Mouse (Mus musculus) forebrain, embryonic 14.5 days (tissue): Measurements from ENCODE around the gene Cfap65. TPM values are rescaled to one million over a fixed set of nuclear protein-coding genes. Genes with fewer than 3 reads are reported as not detected.

Experiments used
- ATAC-seq: fragments of 200-750 bp; cut with Nextera tagmentation; 2 replicates; pipeline ENCODE4 v1.8.0; 2017; ENCODE audit warnings: mild to moderate bottlenecking, moderate library complexity
- DNase-seq: peaks from one replicate; pipeline ENCODE4 v3.0.0-alpha.2; 2015; ENCODE audit warnings: low spot score
- H3K27ac ChIP-seq: fragments of 300-500 bp; sonication (generic); 2 replicates; pipeline ENCODE4 v1.5.1; 2014; ENCODE audit warnings: low read depth, mild to moderate bottlenecking, control low read depth, low read length, moderate library complexity
- H3K27me3 ChIP-seq: fragments of 300-500 bp; sonication (generic); replicated peaks from 2 replicates; pipeline ENCODE4 v1.6.1; 2014; ENCODE audit warnings: low read length, control low read depth, mixed read lengths; ENCODE audit not compliant: control insufficient read depth, insufficient read depth
- H3K36me3 ChIP-seq: fragments of 300-500 bp; sonication (generic); 2 replicates; pipeline ENCODE4 v1.6.1; 2014; ENCODE audit warnings: low read length, control low read depth; ENCODE audit not compliant: control insufficient read depth, insufficient read depth
- H3K4me1 ChIP-seq: fragments of 300-500 bp; sonication (generic); 2 replicates; pipeline ENCODE4 v1.6.1; 2014; ENCODE audit warnings: antibody characterized with exemption, low read length, control low read depth; ENCODE audit not compliant: control insufficient read depth, insufficient read depth
- H3K4me2 ChIP-seq: fragments of 300-500 bp; sonication (generic); 2 replicates; pipeline ENCODE4 v1.6.1; 2014; ENCODE audit warnings: mild to moderate bottlenecking, control low read depth, low read length
- H3K4me3 ChIP-seq: fragments of 300-500 bp; sonication (generic); 2 replicates; pipeline ENCODE4 v1.5.1; 2014; ENCODE audit warnings: low read depth, low read length, control low read depth
- H3K9ac ChIP-seq: fragments of 300-500 bp; sonication (generic); 2 replicates; pipeline ENCODE4 v1.6.1; 2014; ENCODE audit warnings: mild to moderate bottlenecking, low read length, control low read depth, moderate library complexity
- H3K9me3 ChIP-seq: fragments of 300-500 bp; sonication (generic); replicated peaks from 2 replicates; pipeline ENCODE4 v1.6.1; 2016; ENCODE audit warnings: low read length, control low read depth, mixed read lengths; ENCODE audit not compliant: control insufficient read depth
- WGBS: fragments of 180-500 bp; shearing (Covaris S2); extraction: QIAGEN DNeasy Blood & Tissue Kit; methylation state at CpG from one replicate; pipeline ENCODE4 v1.1.7; 2014; 5-methylcytosine and 5-hydroxymethylcytosine counted together
- polyA plus RNA-seq: library from polyadenylated mRNA; unstranded; fragments of >200 nt; fragmentation: Nextera tagmentation; extraction: Ambion mirVana; gene quantifications from 2 replicates; pipeline ENCODE4 v1.2.1, GENCODE M21; 2014

Cfap65 gene
- polyA plus RNA-seq, 1 experiment from 2014 or later: 0.29 TPM

GRCm38 (mm10) chr1:74880785-74881360, 54.5 kb downstream of the Cfap65 start:
- no peak overlapping the region for H3K4me2 ChIP-seq
- peak; percentile 86 for DNase-seq
- no peaks in the 10 kb centered on the region for H3K9me3 ChIP-seq
- no peaks in the 10 kb centered on the region for H3K36me3 ChIP-seq
- peaks cover 6% of the 10 kb centered on the region; the same call in 1 of the 2 replicates for H3K4me1 ChIP-seq
- no peak overlapping the region for H3K27ac ChIP-seq
- H3K4me3 ChIP-seq: no peak overlapping the region
- peak; percentile 62; the same call in 1 of the 2 replicates for ATAC-seq
- peaks cover 69% of the 10 kb centered on the region for H3K27me3 ChIP-seq
- no peak overlapping the region for H3K9ac ChIP-seq
- WGBS: under 1% methylated on average over 18 of the region's 18 CpGs

DNA sequence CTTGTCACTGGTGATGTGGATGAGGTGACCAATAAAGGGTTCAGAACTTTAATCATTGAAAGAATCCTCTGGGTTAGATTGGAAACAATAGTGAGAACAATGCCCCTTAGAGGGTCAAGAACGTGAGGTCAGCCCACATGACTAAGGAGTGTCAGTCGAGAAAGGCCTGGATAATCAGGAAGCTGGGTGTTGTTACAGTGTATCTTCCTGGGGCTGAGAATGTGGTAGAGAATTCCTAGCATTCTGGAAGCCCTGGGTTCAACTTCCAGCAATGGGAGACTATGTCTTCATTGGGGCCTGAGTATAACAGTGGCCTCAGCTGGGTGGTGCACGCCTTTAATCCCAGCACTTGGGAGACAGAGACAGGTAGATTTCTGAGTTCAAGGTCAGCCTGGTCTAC, 58.2 kb downstream of the Cfap65 start:
- H3K9me3 ChIP-seq: no peaks in the 10 kb centered on the region
- H3K27ac ChIP-seq: no peak overlapping the region
- peaks cover 3% of the 10 kb centered on the region; the same call in 1 of the 2 replicates for H3K4me1 ChIP-seq
- H3K9ac ChIP-seq: no peak overlapping the region
- peaks cover 33% of the 10 kb centered on the region for H3K27me3 ChIP-seq
- no peak overlapping the region for H3K4me3 ChIP-seq
- ATAC-seq: no peak
- H3K36me3 ChIP-seq: no peaks in the 10 kb centered on the region
- H3K4me2 ChIP-seq: no peak overlapping the region
- WGBS: 53% methylated on average over 3 of the region's 3 CpGs
- no peak for DNase-seq

GRCm38 (mm10) chr1:74872218-74872617, 63.2 kb downstream of the Cfap65 start:
- no peak overlapping the region for H3K9ac ChIP-seq
- DNase-seq: no peak
- no peak for ATAC-seq
- H3K4me3 ChIP-seq: no peak overlapping the region
- no peaks in the 10 kb centered on the region for H3K9me3 ChIP-seq
- no peaks in the 10 kb centered on the region for H3K27me3 ChIP-seq
- no peak overlapping the region for H3K27ac ChIP-seq
- 56% methylated on average over 2 of the region's 2 CpGs for WGBS
- H3K36me3 ChIP-seq: no peaks in the 10 kb centered on the region
- H3K4me1 ChIP-seq: no peaks in the 10 kb centered on the region
- no peak overlapping the region for H3K4me2 ChIP-seq

GRCm38 (mm10) chr1:74861783-74862182, 73.6 kb downstream of the Cfap65 start:
- DNase-seq (no peak), ATAC-seq (no peak)
- H3K4me1 ChIP-seq: peaks cover 19% of the 10 kb centered on the region
- no peak overlapping the region for H3K4me3 ChIP-seq
- H3K4me2 ChIP-seq: no peak overlapping the region
- no peak overlapping the region for H3K27ac ChIP-seq
- peaks cover 35% of the 10 kb centered on the region for H3K27me3 ChIP-seq
- no peaks in the 10 kb centered on the region for H3K36me3 ChIP-seq
- H3K9ac ChIP-seq: no peak overlapping the region
- H3K9me3 ChIP-seq: no peaks in the 10 kb centered on the region

DNA sequence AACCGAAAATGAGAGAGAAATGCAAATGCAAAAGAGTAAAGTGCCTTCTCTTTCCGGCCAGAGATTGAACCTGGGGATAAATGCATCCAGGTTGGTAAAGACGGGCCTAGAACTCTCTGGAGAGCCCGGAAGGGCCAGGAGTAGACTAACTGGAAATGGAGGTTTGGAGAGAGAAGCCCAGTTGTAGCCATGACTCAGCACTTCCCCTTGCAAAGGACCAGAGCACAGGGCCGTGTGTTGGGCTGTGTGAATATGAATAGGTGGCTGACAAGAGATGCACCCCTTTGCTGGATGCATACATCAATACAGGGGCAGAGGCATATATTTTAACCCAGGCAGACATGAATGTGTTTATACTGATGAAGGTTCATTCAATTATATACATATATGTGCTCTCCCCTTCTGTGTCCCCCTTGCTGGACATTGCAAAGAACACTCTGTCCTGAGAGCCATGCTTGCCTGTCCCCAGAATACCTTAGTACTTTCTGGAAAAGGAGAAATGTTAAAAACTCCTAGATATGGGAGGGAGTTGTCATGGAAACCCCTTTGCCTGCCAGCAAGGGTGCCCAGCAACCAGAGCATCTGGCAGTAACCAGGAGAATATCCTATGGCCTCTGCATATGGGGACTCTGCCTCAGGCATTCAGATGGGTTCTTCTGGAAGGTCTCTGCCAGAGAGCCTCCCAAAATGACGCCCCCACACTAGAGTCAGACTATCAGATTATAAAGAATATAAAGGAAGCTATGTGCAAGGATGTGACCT, 76.0 kb downstream of the Cfap65 start:
- ATAC-seq (no peak), DNase-seq (no peak)
- 39% methylated on average over 6 of the region's 6 CpGs for WGBS
- no peaks in the 10 kb centered on the region for H3K9me3 ChIP-seq
- H3K4me1 ChIP-seq: peaks cover 20% of the 10 kb centered on the region
- no peak overlapping the region for H3K4me3 ChIP-seq
- H3K27ac ChIP-seq: no peak overlapping the region
- peak overlapping the region; percentile 87 for H3K4me2 ChIP-seq
- H3K9ac ChIP-seq: no peak overlapping the region
- H3K36me3 ChIP-seq: no peaks in the 10 kb centered on the region
- H3K27me3 ChIP-seq: peaks cover 51% of the 10 kb centered on the region

- Histone ChIP-seq H3K4me1 (peaks cover 22% of the 10 kb centered on the region), H3K27ac (no peak overlapping the region), H3K9ac (peak overlapping the region; percentile 55), H3K4me2 (peak overlapping the region; percentile 87), H3K9me3 (no peaks in the 10 kb centered on the region), H3K36me3 (no peaks in the 10 kb centered on the region), H3K27me3 (peaks cover 57% of the 10 kb centered on the region), H3K4me3 (peak overlapping the region; percentile 68)
- WGBS: 2% methylated on average over 16 of the region's 16 CpGs
- no peak for DNase-seq
- no peak for ATAC-seq
These were observed 76.6 kb downstream of the Cfap65 start for GRCm38 (mm10) chr1:74858805-74859204.

DNA sequence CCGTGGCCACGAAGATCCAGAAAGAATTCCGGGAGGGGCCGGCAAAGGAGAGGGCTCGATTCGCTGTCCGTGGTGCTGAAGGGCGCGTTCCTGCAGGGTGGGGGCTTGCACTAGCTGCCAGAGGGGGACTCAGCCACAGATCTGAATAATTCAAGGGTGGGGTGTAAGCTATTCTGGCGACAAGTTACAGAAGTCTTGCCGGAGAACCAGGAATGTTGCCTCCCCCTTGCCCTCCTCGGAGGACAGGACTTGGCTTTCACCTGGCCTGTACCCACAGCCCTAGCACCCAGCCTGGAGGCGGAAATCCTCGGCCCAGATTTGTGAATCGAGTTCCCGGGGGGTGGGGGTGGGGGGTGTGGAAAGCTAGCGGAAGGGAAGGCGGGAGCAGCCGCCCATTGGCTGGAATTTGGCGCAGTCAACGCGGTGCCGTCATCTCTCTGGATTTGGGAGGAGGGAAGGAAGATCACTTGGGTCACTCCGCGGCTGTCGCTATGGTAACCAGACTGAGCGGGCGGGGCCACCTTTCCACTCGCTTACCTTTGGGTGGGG, 77.2 kb downstream of the Cfap65 start:
- no peaks in the 10 kb centered on the region for H3K36me3 ChIP-seq
- H3K4me1 ChIP-seq: peaks cover 22% of the 10 kb centered on the region
- no peaks in the 10 kb centered on the region for H3K9me3 ChIP-seq
- DNase-seq: peak; percentile 94
- peak overlapping the region; percentile 64 for H3K9ac ChIP-seq
- ATAC-seq: peak; percentile 53
- H3K27me3 ChIP-seq: peaks cover 60% of the 10 kb centered on the region
- H3K4me2 ChIP-seq: peak overlapping the region; percentile 87
- H3K4me3 ChIP-seq: peak overlapping the region; percentile 68
- no peak overlapping the region for H3K27ac ChIP-seq
- under 1% methylated on average over 29 of the region's 29 CpGs for WGBS

DNA sequence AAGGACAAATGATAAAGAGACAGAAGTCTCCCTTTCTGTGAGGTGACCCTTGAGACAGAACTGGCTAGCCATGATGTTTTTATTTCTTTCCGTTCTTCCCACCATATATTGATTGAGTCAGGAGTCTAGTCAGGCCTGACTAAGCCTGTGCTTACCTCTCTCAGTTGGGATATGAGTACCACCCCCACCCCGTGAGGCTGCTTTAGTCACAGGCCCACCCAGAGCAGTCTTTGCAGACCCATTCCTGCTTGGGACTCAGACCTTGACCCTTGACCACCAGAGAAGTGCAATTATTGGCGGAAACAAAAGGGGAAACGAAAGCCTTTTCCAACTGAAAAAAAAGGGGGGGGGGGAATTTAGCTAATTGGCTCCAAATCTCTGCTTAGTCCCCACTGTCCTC, 77.7 kb downstream of the Cfap65 start:
- Histone ChIP-seq H3K27me3 (peaks cover 65% of the 10 kb centered on the region), H3K4me1 (peaks cover 22% of the 10 kb centered on the region), H3K27ac (no peak overlapping the region), H3K4me2 (peak overlapping the region; percentile 87), H3K9me3 (no peaks in the 10 kb centered on the region), H3K4me3 (peak overlapping the region; percentile 68), H3K9ac (peak overlapping the region; percentile 64), H3K36me3 (no peaks in the 10 kb centered on the region)
- ATAC-seq: no peak
- 3% methylated on average over 4 of the region's 4 CpGs for WGBS
- no peak for DNase-seq

- Histone ChIP-seq H3K27me3 (peaks cover 69% of the 10 kb centered on the region), H3K4me1 (peaks cover 22% of the 10 kb centered on the region), H3K4me3 (peak overlapping the region; percentile 68), H3K4me2 (peak overlapping the region; percentile 87), H3K27ac (no peak overlapping the region), H3K9me3 (no peaks in the 10 kb centered on the region), H3K36me3 (no peaks in the 10 kb centered on the region), H3K9ac (peak overlapping the region; percentile 17; the same call in 1 of the 2 replicates)
- WGBS: 6% methylated on average over 20 of the region's 20 CpGs
- ATAC-seq: no peak
- DNase-seq: no peak
These were observed 78.2 kb downstream of the Cfap65 start for GRCm38 (mm10) chr1:74857201-74857600.
